Mouse (Mus musculus): ENCODE results near the gene Ahctf1. TPM values are rescaled to one million over a fixed set of nuclear protein-coding genes. Genes with fewer than 3 reads are reported as not detected.

Gene Ahctf1
- total and polyA plus RNA-seq, 3 experiments = 22.4 to 109 (median 74.7) TPM

DNA sequence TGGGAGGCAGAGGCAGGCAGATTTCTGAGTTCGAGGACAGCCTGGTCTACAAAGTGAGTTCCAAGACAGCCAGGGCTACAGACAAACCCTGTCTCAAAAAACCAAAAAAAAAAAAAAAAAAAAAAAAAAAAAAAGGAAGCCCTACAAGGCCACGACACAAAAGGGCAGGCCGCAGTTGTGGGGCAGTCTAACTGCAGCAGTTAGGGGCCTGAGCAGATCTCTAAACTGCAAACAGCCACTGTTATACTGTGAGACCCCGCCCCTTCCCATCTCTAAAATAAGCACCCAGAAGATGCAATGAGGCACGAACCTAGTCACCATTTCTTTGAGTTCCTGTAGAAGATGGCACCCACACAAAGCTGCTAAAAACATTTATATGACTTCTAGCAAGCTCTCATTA is 18.0 kb downstream of the Ahctf1 start:
- Histone ChIP-seq H3K4me3 (ENCODE audit: low read depth, low read length) (no peak overlapping the region), H3K9me3 (replicated peaks) (no peaks in the 10 kb centered on the region), H3K4me1 (ENCODE audit: insufficient read depth, low read depth, low read length) (peaks cover under 1% of the 10 kb centered on the region; the same call in 1 of the 2 replicates), H3K27me3 (ENCODE audit: insufficient read depth, low read length) (no peaks in the 10 kb centered on the region), H3K36me3 (replicated peaks) (peaks cover 88% of the 10 kb centered on the region)
- TF ChIP-seq GATA2 (IDR thresholded peaks at IDR 0.05; ENCODE audit: borderline replicate concordance, low read depth, low read length) (no peak), CTCF (IDR thresholded peaks at IDR 0.05; ENCODE audit: low read depth, low read length) (no peak), POLR2AphosphoS5 (IDR thresholded peaks at IDR 0.05; ENCODE audit: insufficient replicate concordance, low read depth, low read length) (no peak), GATA1 (IDR thresholded peaks at IDR 0.05; ENCODE audit: borderline replicate concordance, low read length) (no peak), TAL1 (conservative IDR thresholded peaks at IDR 0.05; ENCODE audit: low read depth, low read length) (no peak)
- ATAC-seq (ENCODE audit: extremely low read depth, insufficient number of reproducible peaks, low FRiP score, poor library complexity, severe bottlenecking) = no peak
- no peak for DNase-seq (ENCODE audit: low spot score)

DNA sequence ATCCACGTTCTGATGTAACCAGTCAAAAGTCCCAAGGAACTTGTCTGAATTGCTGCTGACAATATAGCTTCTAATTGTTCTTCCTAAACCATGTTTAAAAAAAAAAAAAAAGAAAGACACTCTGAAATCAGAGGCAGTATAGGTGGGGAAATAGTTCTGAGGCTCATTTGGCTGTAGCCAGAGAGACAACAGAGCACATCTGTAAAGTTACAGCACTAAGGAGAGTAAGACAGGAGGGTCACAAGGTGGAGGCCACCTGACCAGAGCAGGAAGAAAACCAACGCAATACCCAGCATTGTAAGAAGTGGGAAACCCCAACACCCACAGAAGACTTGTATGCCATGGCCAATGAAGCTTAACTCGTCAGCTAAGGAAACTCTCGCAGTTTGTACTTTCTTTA is 19.4 kb downstream of the Ahctf1 start:
- DNase-seq (ENCODE audit: low spot score) = no peak
- no peaks in the 10 kb centered on the region for H3K9me3 ChIP-seq (replicated peaks)
- no peaks in the 10 kb centered on the region for H3K27me3 ChIP-seq (ENCODE audit: insufficient read depth, low read length)
- no peak for ATAC-seq (ENCODE audit: extremely low read depth, insufficient number of reproducible peaks, low FRiP score, poor library complexity, severe bottlenecking)
- no peak for TF ChIP-seq POLR2AphosphoS5 (IDR thresholded peaks at IDR 0.05; ENCODE audit: insufficient replicate concordance, low read depth, low read length)
- no peak for TF ChIP-seq GATA1 (IDR thresholded peaks at IDR 0.05; ENCODE audit: borderline replicate concordance, low read length)
- TF ChIP-seq TAL1 (conservative IDR thresholded peaks at IDR 0.05; ENCODE audit: low read depth, low read length) = no peak
- no peak overlapping the region for H3K4me3 ChIP-seq (ENCODE audit: low read depth, low read length)
- H3K4me1 ChIP-seq (ENCODE audit: insufficient read depth, low read depth, low read length) = no peaks in the 10 kb centered on the region
- peaks cover 88% of the 10 kb centered on the region for H3K36me3 ChIP-seq (replicated peaks)

DNA sequence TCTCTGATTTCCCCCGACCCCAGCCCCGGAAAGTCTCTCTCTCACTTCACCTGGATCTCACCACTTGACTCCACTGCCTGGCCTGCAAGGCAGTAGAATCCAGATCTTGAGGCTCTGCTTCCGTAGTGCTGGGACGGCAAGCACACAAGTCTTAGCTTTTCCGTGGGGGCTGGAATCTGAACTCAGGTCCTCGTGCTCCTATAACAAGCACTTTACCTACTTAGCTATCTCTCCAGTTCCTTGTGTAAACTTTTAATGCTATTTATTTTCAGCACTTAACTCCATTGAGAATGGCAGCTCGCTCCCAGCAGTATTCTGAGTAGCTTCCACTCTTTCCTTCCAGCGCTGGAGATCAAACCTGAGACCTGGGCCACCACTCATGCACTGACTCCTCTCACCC is 26.6 kb downstream of the Ahctf1 start:
- TF ChIP-seq CTCF (IDR thresholded peaks at IDR 0.05; ENCODE audit: low read depth, low read length) (no peak), POLR2AphosphoS5 (IDR thresholded peaks at IDR 0.05; ENCODE audit: insufficient replicate concordance, low read depth, low read length) (no peak)
- no peak overlapping the region for H3K4me3 ChIP-seq (ENCODE audit: low read depth, low read length)
- no peaks in the 10 kb centered on the region for H3K27me3 ChIP-seq (ENCODE audit: insufficient read depth, low read length)
- no peaks in the 10 kb centered on the region for H3K9me3 ChIP-seq (replicated peaks)
- DNase-seq (ENCODE audit: low spot score) (no peak), ATAC-seq (ENCODE audit: extremely low read depth, insufficient number of reproducible peaks, low FRiP score, poor library complexity, severe bottlenecking) (no peak)
- peaks cover 95% of the 10 kb centered on the region for H3K36me3 ChIP-seq (replicated peaks)
- H3K4me1 ChIP-seq (ENCODE audit: insufficient read depth, low read depth, low read length) = no peaks in the 10 kb centered on the region

DNA sequence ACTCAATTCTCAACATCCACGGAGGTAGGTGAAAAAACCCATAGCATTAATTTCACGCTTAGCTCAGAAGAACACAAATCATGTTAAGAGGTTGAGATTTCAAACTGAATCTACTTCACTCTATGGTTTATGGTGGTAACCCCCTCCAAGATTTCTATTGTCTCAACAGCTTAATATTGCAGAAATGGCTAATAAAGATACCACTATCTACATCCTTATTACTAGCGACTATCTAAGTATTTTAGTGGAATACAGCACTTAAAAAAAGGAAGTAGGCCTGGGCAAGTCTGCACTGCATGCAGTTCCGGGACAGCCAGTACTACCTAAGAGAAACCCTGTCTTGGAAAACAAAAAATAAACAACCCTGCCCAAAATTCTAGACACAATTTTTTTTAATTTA is 42.9 kb downstream of the Ahctf1 start:
- Histone ChIP-seq H3K36me3 (replicated peaks) (peaks cover 84% of the 10 kb centered on the region), H3K9me3 (replicated peaks) (no peaks in the 10 kb centered on the region), H3K4me3 (ENCODE audit: low read depth, low read length) (no peak overlapping the region), H3K27me3 (ENCODE audit: insufficient read depth, low read length) (no peaks in the 10 kb centered on the region), H3K4me1 (ENCODE audit: insufficient read depth, low read depth, low read length) (0 out of 2 replicates have a peak, but pooled peaks cover 2% of the 10 kb centered on the region)
- TF ChIP-seq GATA2 (IDR thresholded peaks at IDR 0.05; ENCODE audit: borderline replicate concordance, low read depth, low read length) = no peak
- TF ChIP-seq TAL1 (conservative IDR thresholded peaks at IDR 0.05; ENCODE audit: low read depth, low read length) = no peak
- no peak for TF ChIP-seq CTCF (IDR thresholded peaks at IDR 0.05; ENCODE audit: low read depth, low read length)
- TF ChIP-seq POLR2AphosphoS5 (IDR thresholded peaks at IDR 0.05; ENCODE audit: insufficient replicate concordance, low read depth, low read length) = no peak
- DNase-seq (ENCODE audit: low spot score) (no peak), ATAC-seq (ENCODE audit: extremely low read depth, insufficient number of reproducible peaks, low FRiP score, poor library complexity, severe bottlenecking) (no peak)

DNA sequence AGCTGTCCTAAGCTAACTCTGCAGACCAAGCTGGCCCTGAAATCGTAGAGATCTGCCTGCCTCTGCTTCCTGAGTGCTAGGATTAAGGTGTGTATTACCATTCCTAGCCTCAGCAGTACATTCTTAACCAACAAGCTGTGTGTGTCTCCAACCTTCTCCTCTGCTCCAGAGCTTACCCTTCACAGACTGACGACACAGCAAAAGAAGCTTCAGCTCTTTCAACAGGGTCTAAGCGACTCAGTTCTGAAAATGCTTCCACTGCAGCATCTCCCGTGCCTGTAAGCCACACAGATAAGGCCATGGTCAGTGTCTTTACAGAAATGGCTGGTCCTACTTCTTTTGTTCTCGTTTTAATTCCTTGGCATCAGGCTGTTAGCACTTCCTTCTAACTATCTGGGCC is 43.4 kb downstream of the Ahctf1 start:
- no peak for DNase-seq (ENCODE audit: low spot score)
- H3K4me3 ChIP-seq (ENCODE audit: low read depth, low read length) = no peak overlapping the region
- no peaks in the 10 kb centered on the region for H3K27me3 ChIP-seq (ENCODE audit: insufficient read depth, low read length)
- peaks cover 86% of the 10 kb centered on the region for H3K36me3 ChIP-seq (replicated peaks)
- H3K4me1 ChIP-seq (ENCODE audit: insufficient read depth, low read depth, low read length) = 0 out of 2 replicates have a peak, but pooled peaks cover 2% of the 10 kb centered on the region
- H3K9me3 ChIP-seq (replicated peaks) = no peaks in the 10 kb centered on the region
- no peak for ATAC-seq (ENCODE audit: extremely low read depth, insufficient number of reproducible peaks, low FRiP score, poor library complexity, severe bottlenecking)
- no peak for TF ChIP-seq GATA2 (IDR thresholded peaks at IDR 0.05; ENCODE audit: borderline replicate concordance, low read depth, low read length)

DNA sequence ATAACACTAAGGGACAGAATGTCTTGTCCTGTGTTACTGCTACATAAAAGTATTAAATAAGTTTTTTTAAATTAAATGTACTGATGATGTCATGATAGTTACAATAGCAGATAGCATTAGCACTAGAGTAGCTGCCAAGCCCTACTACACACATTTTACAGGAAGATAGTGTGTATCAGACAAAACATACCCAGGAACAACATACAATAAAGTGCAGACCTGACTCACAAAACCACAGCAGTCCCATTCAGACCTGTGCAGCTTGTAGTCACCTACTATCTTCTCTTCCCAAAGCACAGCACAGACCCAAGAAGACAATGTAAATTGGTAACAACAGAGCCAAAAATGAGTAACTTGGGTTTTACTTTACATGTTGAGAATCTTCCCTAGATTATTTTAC is 47.0 kb downstream of the Ahctf1 start:
- H3K27me3 ChIP-seq (ENCODE audit: insufficient read depth, low read length) = no peaks in the 10 kb centered on the region
- DNase-seq (ENCODE audit: low spot score) (no peak), ATAC-seq (ENCODE audit: extremely low read depth, insufficient number of reproducible peaks, low FRiP score, poor library complexity, severe bottlenecking) (no peak)
- peaks cover 86% of the 10 kb centered on the region for H3K36me3 ChIP-seq (replicated peaks)
- H3K9me3 ChIP-seq (replicated peaks) = no peaks in the 10 kb centered on the region
- peaks cover 2% of the 10 kb centered on the region; the same call in 1 of the 2 replicates for H3K4me1 ChIP-seq (ENCODE audit: insufficient read depth, low read depth, low read length)
- H3K4me3 ChIP-seq (ENCODE audit: low read depth, low read length) = no peak overlapping the region
- TF ChIP-seq CTCF (IDR thresholded peaks at IDR 0.05; ENCODE audit: low read depth, low read length) (no peak), POLR2AphosphoS5 (IDR thresholded peaks at IDR 0.05; ENCODE audit: insufficient replicate concordance, low read depth, low read length) (no peak), GATA1 (IDR thresholded peaks at IDR 0.05; ENCODE audit: borderline replicate concordance, low read length) (no peak), GATA2 (IDR thresholded peaks at IDR 0.05; ENCODE audit: borderline replicate concordance, low read depth, low read length) (no peak), TAL1 (conservative IDR thresholded peaks at IDR 0.05; ENCODE audit: low read depth, low read length) (no peak)

DNA sequence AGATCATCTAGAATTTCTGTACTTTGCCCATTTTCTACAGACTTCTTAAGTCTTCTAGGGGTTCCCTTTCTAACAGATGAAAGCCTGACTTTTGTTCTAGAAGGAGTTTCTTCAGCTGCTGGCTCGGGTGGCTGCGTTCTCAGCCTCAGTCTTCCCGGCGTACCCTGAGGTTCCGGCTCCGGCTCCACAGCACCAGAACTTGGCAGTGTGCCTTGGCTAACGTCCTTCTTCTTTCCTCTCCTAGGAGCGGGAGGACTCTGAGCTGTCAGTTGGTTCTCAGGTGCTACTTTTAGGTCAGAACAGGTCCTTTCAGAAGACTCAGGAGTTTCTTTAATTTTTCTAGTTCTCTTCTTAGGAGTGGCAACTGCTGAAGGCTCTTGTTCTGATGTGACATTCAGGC is 50.5 kb downstream of the Ahctf1 start:
- Histone ChIP-seq H3K4me3 (ENCODE audit: low read depth, low read length) (no peak overlapping the region), H3K9me3 (replicated peaks) (no peaks in the 10 kb centered on the region), H3K27me3 (ENCODE audit: insufficient read depth, low read length) (no peaks in the 10 kb centered on the region), H3K36me3 (replicated peaks) (peaks cover 88% of the 10 kb centered on the region), H3K4me1 (ENCODE audit: insufficient read depth, low read depth, low read length) (peaks cover 8% of the 10 kb centered on the region; the same call in 1 of the 2 replicates)
- TF ChIP-seq TAL1 (conservative IDR thresholded peaks at IDR 0.05; ENCODE audit: low read depth, low read length) (no peak), GATA1 (IDR thresholded peaks at IDR 0.05; ENCODE audit: borderline replicate concordance, low read length) (no peak), CTCF (IDR thresholded peaks at IDR 0.05; ENCODE audit: low read depth, low read length) (no peak), POLR2AphosphoS5 (IDR thresholded peaks at IDR 0.05; ENCODE audit: insufficient replicate concordance, low read depth, low read length) (no peak), GATA2 (IDR thresholded peaks at IDR 0.05; ENCODE audit: borderline replicate concordance, low read depth, low read length) (no peak)
- DNase-seq (ENCODE audit: low spot score) = no peak
- no peak for ATAC-seq (ENCODE audit: extremely low read depth, insufficient number of reproducible peaks, low FRiP score, poor library complexity, severe bottlenecking)
